Mouse (Mus musculus): ENCODE measurements around the gene Reck.
A peak's percentile ranks its signal among the peaks of the same experiment; 100 is the strongest.

Reck gene

DNA sequence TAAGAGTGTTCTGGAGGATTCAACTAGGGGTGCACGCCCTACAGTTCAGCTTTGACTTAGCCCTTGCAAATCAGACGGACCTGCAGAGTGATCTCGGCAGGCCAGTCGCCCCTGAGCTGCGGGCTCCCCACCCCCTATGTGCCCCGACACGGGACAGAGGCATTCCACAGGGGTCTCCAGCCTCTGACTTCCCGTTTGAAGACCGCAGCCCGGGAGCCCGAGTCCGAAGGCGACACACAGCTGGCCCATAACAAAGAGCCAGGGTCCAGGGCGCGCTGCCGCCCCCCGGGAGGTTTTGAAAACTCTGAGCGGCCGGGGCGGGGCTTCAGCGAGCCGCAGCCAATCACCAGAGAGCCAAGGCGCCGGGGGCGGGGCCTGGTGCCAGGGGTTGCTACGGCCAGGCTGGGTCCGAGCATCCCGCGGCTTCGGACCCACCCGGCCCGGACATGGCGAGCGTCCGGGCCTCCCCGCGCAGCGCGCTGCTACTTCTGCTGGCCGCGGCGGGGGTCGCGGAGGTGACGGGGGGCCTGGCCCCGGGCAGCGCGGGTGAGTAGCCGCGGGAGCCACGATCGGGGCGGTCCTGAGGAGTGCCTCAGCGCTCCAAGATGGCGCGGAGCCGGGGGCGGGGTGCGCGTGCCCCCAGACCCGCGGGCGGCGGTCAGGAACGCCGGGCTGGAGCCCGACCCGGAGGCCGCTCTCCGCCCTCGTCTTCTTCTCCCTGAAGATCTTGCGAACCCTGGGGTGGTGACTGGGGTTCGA is at the start of gene Reck:
Gene Reck, plus strand, starts transcription at position 371 of the 759 bp plus-strand sequence.
- peak; percentile 94 for DNase-seq

DNA sequence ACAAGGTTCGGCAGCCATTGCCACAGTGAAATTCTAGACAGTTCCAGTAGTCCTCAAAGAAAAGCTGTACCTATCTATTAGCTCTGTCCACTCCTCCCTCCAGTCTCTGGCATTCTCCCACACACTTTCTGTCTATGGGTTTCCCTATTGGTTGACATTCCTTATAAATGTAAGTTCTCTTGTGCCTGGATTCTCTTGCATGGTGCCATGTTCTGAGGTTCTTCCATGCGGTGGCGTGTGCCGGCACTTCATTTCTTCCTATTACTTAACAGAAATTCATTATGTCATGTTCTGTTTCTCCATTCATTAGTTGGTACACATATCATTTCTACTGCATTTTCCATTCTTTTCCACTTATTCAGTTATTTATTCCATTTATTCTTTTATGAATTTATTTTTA is 46.5 kb upstream of the Reck start:
- DNase-seq: no peak

DNA sequence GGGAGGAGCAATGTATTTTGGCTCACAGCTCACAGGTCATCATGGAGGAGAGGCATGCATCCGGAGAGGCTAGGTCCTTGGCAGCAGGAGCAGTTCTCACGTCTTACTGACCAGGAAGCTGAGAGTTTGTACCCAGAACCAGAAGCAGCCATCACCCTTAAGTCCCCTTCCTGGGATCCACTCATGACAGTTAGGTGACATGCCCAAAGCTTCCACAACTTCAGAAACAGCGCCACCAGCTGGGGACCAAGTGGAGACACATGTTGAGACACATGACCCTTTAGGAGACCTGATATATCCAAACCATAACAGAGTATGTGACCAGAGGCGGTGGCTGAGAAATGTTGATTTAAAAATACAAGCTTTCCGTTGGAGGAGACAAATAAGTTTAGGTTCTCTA is 43.3 kb upstream of the Reck start:
- no peak for DNase-seq

DNA sequence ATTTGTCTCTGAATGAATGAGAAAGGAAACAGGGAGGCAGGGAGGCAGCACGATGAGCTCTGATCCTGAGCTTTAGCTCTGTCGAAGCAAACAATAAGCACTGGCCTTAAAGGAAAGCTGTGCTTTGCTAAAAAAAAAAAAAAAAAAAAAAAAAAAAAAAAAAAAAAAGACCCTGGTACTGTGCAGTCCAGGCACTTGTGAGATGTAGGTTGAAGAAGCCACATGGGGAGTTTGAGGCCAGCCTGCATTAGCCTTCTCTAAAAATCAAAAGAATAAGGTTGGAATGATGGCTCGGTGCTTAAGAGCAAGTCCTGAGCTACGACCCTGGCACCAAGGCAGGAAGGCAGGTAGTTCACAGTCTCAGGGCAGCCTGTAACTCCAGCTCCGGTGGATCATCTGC is 41.6 kb upstream of the Reck start:
- DNase-seq: no peak

DNA sequence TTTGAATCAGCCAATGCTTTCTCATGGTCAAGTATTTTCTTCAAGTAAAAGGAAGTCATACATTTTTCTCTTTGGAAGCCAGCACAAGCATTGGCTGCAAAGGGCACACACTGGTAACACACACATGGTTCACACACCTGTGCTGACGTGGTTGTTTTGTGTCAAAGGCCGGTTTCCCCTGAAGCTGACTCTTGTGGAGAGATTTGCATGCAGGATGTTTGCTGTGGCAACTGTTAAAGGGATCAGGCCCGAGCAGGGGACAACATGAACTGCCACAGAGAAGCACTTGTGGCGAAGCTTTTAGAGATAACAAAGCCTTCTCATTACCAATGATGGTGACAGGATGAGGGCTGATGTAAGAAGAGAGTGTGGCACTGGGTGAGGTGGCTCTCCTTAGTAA is 40.6 kb upstream of the Reck start:
- DNase-seq: no peak

DNA sequence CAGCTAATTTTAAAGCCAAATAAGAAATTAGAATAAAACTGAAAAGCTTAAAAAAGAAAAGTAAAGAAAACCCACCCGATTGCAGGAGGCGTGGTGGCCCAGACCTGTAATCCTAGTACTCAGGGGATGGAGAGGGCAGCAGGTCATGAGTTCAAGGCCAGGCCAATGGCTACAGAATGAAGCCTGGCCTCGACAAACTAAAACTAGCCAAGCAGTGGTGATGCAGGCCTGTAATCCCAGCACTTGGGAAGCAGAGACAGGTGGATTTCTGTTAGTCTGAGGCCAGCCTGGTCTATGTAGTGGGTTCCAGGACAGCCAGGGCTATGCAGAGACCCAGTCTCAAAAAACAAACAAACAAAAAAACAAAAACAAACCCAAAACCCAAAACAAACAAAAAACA is 37.0 kb upstream of the Reck start:
- no peak for DNase-seq

DNA sequence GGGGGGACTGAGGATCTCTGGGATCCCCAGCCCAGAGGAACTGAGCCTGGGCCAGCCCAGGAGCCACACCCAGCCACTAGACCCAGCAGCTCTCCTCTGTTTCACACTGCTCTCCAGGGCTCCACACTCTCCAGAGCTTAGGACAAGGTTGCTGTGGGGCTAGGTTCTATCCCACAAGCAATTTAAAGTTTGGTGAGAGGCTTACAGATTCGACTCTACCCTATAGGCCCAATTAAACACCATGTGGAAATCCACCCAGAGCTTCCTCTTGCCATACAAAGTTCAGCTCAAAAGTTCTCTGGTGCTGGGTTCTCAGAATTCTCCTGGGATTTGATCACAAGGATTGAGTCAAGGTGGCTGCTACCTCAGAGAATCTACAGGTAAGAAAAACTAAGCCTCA is 35.2 kb upstream of the Reck start, which contains the start of gene Olfr157:
Gene Olfr157, minus strand, starts transcription at position 101 of the 400 bp plus-strand sequence.
- no peak for DNase-seq

DNA sequence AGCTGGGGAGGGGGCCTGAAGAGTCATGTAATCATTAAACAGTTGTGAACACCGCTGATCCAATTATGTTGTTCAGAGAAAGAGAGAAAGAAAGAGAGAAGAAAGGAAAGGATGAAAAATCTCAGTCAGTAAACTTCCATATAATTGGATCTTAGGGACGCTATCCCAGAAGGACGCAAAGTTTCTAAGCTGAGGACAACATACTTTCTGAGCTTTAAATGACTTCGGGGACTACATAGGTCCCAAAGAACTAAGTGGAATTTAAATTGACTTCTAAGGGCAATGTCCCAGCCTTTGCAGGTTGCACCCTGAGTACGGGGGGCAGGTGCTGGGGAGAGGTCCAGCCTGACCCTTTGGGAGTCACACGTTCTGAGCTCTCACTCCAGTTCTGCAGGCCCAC is 24.1 kb upstream of the Reck start, which contains the start of gene Olfr155:
Gene Olfr155, plus strand, starts transcription at position 301 of the 400 bp plus-strand sequence.
- DNase-seq: no peak

DNA sequence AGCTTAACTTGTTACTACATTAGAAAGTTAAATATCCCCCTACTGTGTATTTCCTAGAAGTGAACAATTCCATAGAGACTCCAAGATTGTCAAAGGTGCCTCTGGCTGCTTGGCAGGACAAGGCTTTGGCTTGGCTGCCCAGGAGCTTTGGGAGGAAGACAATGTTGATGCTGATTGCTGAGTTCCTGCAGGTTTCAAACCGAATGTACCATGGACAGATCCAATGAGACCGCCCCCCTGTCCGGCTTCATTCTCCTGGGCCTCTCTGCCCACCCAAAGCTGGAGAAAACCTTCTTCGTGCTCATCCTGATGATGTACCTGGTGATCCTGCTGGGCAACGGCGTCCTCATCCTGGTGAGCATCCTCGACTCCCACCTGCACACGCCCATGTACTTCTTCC is 21.2 kb upstream of the Reck start:
- no peak for DNase-seq

DNA sequence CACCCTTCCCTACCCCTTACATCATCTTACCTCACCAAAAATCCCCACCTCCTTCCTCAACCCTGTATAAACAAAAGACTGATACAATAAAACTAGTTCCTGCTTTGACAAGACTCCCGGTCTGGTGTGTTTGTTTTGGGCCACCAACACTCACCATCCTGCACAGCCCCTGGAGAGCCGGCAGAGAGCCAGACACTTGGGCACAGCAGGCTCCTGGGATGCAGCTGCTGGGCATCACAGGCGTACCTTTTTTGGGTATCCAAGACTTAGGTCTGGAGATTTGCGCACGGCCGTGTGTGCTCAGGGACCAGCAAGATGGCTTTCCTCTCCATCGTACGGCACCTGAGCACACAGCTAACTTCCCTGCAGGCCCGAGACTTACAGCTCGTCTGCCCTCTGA is 15.4 kb upstream of the Reck start:
- DNase-seq: no peak

DNA sequence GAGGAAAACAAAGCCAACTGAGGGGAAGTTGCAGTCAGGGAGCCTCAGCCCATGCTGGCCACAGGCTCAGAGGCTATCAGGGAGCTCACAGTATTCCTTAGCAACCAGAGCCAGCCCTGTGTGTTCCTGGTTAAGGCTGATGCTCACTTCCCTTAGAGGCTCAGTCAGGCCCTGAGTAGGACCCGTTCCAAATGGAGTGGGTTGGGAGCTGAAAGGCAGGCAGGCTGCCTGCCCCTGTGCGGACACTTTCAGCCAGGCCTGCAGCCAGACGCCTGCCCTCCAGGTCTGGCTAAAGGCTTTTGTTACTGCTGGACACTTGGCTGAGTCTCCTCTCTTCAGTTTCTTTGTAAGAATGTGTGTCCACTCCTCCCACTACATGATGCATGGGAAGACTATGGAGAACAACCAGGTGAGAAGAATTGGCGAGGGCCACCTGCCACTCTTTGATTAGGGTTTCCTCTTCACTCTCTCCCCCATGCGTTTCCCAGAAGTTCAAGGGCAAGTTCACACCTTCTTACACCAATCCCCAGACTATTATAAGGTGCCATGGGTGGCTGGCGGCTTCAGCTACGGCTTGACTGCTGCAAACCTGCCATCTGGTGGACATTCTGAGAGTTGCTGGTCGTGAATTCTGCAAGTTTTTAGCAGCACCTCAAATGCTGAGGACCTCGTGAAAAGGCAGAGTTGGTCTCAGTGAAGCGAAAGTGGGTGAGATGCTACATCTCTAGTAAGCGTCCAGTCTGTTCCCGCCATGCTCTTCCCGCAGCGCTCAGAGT is 14.4 kb upstream of the Reck start:
- peak; percentile 73 for DNase-seq

DNA sequence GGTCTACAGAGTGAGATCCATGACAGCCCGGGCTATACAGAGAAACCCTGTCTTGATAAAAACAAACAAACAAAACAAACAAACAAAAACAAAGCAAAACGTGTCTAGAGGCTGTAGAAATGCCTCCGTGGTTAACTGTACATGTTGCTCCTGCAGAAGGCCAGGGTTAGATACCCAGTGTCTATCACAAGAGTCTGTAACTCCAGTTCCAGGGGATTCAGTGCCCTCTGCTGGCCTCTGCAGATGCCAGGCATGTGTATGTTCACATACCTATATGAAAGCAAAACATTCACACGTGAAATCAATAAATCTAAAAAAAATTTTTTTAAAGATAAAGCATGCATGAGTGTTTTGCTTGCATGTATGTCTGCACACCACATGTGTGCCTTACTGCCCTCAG is 12.0 kb upstream of the Reck start:
- no peak for DNase-seq

DNA sequence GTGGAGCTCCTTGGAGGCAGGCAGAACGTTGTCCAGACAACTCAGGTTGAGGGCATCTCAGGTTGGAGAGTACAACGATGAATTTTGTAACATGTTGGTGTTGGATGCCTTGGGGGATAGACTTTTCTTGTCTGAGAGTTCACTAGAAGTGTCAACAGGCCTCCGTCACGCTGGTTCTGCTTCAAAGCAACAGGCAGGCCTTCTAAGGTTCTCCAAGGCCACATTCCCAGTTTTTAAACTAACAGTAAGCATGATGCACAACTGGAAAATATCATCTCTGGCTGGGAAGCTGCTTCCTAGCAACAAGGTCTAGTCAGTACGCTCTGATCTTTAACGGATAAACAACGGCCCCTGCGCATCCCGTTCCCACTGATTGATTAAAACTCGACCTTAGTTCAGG is 5.5 kb upstream of the Reck start:
- no peak for DNase-seq

DNA sequence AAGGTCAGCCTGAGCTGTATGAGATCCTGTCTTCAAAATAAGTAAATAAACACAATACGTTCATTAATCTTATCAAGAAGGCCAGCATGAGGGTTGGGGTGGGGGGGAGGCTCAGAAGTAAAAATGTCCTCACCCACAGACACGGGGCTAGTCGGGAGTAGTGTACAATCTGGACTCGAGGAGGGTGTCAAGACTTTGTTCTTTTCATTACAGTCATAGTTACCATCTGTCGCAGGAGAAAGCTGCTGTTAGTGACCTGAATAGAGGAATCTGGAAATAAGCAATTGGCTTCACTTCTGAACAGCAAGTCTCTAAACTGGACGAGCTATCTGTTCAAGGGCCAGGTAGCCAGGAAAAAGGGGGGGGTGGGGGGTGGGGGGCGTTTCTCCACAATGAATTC is 829 bp upstream of the Reck start:
- DNase-seq: no peak

DNA sequence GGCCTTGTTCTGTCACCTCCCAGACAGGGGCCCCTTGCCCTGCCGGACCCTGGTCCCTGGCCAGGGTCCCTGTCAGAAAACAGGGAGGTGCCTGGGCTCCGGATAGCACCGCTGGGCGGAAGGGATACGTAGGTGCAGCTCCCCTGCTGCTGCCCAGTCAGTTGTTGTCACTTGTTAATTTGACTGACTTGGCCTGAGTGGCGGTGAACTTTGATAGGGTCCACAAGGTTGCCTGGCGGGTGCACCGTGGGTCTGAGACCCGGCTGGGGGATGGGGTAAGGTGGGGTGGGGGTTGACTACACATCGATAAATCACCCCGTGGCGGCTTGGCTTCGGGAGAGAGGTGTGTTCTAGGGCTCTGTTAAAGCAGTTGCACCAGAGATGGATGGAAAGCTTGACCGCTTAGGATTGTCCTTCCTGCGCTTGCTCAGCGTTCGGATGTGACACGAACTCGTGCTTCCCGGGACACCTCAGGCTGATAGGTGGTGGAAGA is 635 bp downstream of the Reck start:
- DNase-seq: peak; percentile 50

DNA sequence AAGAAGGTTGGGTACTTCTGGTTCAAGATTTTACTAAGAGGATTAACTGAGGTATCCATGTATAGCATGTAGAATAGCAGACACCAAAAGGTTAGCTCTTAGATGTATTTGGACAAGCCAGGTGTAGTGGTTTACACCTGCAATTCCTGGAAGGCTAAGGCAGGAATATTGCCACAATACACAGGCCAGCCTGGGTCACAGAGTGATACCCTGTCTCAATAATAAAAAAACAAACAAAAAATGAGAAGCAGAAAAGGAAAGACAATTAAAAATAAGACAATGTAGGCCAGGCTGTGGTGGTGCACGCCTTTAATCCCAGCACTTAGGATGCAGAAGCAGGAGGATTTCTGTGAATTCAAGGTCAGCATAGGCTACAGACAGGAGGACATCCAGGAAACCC is 1.9 kb downstream of the Reck start:
- no peak for DNase-seq

DNA sequence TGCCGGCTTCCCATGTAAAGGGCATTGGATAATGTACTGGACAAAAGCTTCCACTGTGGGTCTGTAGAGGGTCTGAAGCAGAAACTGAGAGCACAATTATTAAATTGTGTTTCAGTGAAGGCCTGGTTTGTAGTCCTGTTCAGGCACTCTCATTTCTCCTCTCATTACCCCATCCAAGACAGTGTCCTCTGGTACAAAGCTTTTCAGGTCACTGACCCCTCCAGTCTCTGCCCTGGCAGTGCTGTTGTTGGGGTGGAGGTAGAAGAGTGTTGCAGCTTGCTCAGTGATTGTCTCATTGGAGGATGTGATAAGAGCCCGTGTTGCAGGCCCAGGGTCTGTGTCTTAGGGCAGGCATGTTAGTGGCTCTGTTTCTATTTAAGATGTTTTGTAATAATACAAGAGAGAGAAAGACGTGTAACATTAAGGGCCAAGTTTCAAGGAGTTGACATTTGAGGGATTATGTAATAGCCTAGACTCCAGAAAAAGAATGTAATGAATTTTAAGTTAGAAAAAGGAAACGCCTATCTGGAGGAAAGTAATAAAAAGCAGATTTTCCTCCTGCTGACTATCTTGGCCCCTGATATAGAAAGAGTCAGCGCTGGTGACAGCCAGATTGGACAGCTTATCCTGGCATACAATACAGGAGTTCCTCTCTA is 2.9 kb downstream of the Reck start:
- no peak for DNase-seq

DNA sequence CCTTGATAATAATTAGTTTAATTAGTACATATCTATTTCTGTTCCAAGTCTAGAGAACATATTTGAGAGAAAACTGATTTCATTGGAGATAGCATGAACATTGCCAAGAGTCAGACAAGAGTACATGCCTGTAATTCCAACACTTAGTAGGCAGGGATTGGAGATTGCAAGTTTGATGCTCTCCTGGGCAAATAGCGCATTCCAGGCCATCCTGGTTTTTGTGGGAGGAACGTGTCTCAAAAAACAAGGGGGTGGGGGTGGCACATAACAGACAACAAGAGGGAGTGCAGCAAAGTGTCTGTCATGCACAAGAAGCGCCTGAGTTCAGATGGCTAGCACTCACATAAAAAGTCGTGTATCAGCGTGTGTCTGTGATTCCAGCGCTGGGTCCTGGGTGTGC is 4.2 kb downstream of the Reck start:
- DNase-seq: no peak

DNA sequence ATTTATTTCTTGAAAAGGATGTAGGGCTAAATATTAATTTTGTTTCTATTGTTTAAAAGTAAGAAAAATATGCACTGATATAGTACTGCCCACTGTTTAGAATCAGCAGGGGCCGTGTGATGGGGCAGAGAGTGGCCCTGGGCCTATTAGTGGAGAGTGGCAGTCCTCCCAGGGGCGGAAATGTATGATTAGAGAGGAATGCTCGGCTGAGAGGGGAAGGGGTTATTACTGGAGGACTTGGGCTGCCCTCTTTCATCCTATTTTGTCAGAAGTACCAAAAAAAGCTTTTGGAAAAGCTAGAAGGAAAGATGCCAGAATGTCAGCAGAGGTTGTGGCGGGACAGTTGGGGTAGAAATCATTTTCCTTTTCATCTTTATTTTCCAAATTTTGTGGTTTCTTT is 8.9 kb downstream of the Reck start:
- peak; percentile 24 for DNase-seq

DNA sequence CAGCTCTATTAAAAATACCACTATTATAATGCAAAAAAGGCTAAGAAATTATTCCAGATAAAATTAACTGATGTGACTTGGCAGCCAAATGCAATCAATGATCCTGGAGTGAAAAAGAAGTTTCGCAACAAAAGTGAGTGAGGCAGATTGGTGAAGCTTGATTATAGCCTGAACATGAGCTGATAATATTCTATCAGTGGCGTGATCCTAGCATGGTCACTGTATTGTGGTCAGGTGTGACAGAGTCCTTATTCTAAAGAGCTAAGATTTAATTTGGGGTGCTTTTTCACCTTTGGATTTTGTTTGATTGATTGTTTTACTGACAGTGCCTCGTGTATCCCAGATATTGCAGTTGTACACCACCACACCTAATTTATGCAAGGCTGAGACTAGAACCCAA is 15.9 kb downstream of the Reck start:
- no peak for DNase-seq

DNA sequence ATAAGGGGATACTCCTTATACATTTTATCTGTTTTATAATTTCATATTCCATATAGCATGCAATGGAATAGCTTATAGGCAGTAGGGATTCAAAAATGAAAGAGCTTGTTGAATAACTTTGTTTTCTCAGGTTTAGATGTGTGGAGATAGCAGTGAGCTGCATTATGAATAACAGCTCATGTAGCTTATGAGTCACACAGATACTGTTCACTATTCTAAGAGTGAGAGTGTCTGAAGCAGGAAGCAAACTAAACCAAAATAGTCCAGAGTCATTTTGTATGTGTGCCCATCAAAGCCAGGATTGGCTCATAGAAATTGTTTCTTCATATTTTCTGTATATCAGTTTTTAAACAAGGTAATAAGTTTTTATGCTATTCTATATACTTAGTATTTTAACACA is 21.9 kb downstream of the Reck start:
- DNase-seq: no peak

DNA sequence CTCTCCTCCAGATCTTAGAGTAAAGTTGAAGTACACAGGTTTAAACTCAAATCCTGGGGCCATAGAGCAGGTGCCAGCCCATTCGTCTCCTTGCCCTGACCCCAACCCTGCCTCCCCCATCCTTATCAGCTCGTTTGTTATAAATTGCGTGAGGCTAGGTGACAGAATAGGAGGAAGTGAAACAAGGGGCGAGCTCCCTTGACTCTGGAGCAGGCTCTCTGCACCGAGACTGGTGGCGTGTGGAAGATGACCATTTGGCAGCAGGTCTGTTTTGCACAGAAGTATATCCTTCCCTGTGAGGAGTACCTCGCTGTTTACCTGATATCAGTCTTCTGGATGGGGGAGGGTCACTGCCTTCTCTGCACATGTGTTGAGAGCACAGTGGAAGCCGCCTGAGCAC is 23.9 kb downstream of the Reck start:
- DNase-seq: no peak

DNA sequence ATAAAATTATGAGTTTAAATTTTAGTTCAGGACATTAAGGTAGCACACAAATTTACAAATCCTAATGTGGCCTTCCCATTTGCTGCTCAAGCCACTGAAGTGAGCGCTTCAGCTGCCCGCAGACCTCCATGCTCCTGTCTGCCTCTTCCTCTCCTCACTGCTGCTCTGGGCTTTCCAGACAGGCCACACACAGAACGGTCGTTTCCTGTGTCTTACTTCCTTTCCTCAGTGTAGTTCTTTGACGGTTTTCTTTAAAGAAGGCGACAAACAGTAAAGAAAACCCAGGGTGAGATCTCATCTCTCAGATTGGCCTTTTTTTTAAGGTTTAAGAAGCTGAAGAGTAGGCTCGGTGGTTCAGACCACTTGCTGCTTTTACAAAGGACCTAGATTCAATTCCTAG is 28.4 kb downstream of the Reck start:
- no peak for DNase-seq

DNA sequence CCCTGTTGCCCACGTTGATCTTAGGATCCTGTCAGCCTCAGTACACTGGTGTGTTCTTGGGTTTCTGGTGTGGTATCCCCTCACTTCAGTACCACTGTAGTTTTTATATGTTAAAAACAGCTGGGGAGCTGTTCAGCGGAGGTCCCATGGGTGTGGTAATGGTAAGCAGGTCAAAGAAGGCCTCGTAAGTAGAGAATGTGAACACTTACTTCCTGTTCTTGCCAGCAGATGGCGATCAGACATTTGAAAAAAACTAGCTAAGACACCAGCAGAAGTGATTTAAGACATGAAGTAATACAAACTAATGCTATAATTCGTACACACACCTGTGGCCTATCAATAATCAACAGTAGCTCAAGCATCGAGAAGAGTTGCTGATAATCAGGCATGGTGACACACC is 31.1 kb downstream of the Reck start:
- DNase-seq: peak; percentile 68
